Mouse (Mus musculus): ENCODE measurements around the gene Flnb. TPM values are rescaled to one million over a fixed set of nuclear protein-coding genes. Genes with fewer than 3 reads are reported as not detected.
A peak's percentile ranks its signal among the peaks of the same experiment; 100 is the strongest.

Gene Flnb
- polyA plus RNA-seq, 1 experiment from 2014 or later = 32.4 TPM

DNA sequence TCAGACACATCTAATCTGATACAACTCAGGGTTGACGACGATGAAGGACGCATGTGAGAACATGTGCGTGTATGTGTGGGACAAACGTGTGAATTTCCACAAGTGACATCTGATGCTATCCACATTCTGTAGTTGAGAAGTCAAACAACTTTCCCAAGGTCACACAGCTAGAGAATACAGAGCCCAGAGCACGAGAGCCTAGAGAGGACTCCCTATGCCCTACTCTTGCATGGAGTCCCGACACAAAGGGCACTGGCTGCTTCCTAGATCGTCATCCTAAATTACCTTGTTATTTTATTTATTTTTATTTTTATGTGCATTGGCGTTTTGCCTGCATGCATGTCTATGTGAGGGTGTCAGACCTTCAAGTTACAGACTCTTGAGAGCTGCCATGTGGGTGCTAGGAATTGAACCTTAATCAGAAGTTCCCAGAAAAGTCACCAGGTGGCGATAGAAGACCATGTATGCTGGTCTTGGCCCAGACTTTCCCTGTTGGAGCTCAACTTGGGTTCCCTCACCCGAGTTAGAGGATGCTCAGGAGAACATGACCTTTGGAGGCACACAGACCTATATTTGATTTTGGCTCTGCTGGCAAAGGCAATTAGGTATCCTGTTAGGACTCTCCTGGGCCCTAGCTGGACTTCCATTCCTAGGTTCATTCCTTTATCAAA, 146.6 kb downstream of the Flnb start:
- Histone ChIP-seq H3K4me1 (no peaks in the 10 kb centered on the region), H3K27ac (no peak overlapping the region), H3K9me3 (replicated peaks) (no peaks in the 10 kb centered on the region), H3K27me3 (no peaks in the 10 kb centered on the region), H3K4me2 (replicated peaks) (no peak overlapping the region), H3K4me3 (no peak overlapping the region), H3K36me3 (no peaks in the 10 kb centered on the region), H3K9ac (no peak overlapping the region)
- WGBS = 57% methylated on average over 11 of the region's 11 CpGs
- ATAC-seq (ENCODE audit: low FRiP score) = peak; percentile 46; the same call in 1 of the 2 replicates

DNA sequence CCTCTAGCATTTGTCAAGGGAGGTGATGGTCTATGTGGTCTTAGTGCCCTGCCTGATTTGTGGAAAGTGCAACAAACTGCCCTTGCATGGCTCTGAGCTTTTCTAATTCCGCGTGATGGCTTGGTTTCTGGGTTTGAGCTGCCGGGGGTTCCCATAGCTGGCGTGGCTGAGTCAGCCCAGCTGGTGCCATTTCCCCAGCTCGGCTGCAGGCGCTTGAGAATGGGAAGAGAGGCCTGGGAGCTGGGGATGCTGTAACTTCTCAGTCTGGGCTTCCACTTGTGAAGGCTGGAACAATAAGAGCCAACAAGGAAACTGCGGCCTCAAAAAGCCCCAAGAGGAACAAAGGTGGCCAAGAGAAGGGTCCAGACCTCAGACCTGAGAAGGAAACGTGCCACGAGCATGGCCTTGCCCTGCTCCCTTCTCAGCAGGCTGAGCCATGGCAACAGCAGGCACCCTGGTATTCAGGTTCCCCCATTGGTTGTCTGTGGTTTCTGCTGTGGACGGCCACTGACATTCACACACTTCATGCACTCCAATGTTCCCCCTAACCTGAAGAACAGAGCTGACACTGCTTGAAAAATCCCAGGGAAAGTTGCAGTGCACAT, 154.2 kb downstream of the Flnb start:
- Histone ChIP-seq H3K27ac (no peak overlapping the region), H3K27me3 (no peaks in the 10 kb centered on the region), H3K4me2 (replicated peaks) (no peak overlapping the region), H3K4me3 (no peak overlapping the region), H3K9ac (no peak overlapping the region), H3K9me3 (replicated peaks) (no peaks in the 10 kb centered on the region), H3K4me1 (no peaks in the 10 kb centered on the region), H3K36me3 (no peaks in the 10 kb centered on the region)
- WGBS = 75% methylated on average over 10 of the region's 10 CpGs
- ATAC-seq (ENCODE audit: low FRiP score) = no peak

DNA sequence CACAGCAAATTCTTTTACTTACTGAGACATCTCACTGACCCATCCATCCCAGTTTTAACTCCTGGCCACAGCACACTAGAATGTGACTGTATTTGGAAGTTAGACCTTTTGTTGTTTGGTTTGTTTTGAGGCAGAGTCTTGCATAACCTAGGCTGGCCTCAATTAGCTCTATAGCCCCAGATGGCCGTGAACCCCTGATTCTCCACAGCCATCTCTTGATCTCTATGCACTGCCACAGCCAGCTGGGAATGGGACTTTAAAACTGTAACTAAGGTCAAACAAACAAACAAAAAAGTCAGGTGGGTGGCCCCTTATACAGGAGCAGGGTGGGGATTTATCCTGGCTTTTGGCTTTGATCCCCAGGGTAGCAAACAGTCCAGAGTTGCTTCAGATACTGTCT, 156.9 kb downstream of the Flnb start:
- WGBS = 100% methylated on average over 1 of the region's 1 CpGs

GRCm38 (mm10) chr14:7975177-7975576, 157.4 kb downstream of the Flnb start:
- H3K36me3 ChIP-seq = no peaks in the 10 kb centered on the region
- no peaks in the 10 kb centered on the region for H3K4me1 ChIP-seq
- no peaks in the 10 kb centered on the region for H3K27me3 ChIP-seq
- no peak overlapping the region for H3K4me2 ChIP-seq (replicated peaks)
- ATAC-seq (ENCODE audit: low FRiP score) = no peak
- H3K4me3 ChIP-seq = no peak overlapping the region
- 82% methylated on average over 6 of the region's 6 CpGs for WGBS
- H3K9me3 ChIP-seq (replicated peaks) = no peaks in the 10 kb centered on the region
- H3K27ac ChIP-seq = no peak overlapping the region
- H3K9ac ChIP-seq = no peak overlapping the region

More for the DNA sequence above, 156.9 kb downstream of the Flnb start:
- no peaks in the 10 kb centered on the region for H3K27me3 ChIP-seq
- no peaks in the 10 kb centered on the region for H3K4me1 ChIP-seq
- H3K9me3 ChIP-seq (replicated peaks) = no peaks in the 10 kb centered on the region
- H3K9ac ChIP-seq = no peak overlapping the region
- no peak overlapping the region for H3K4me3 ChIP-seq
- no peak overlapping the region for H3K27ac ChIP-seq
- no peaks in the 10 kb centered on the region for H3K36me3 ChIP-seq
- no peak for ATAC-seq (ENCODE audit: low FRiP score)
- no peak overlapping the region for H3K4me2 ChIP-seq (replicated peaks)

GRCm38 (mm10) chr14:7977471-7977870, 159.7 kb downstream of the Flnb start:
- H3K27ac ChIP-seq = no peak overlapping the region
- no peaks in the 10 kb centered on the region for H3K4me1 ChIP-seq
- H3K4me2 ChIP-seq (replicated peaks) = no peak overlapping the region
- H3K4me3 ChIP-seq = no peak overlapping the region
- H3K36me3 ChIP-seq = no peaks in the 10 kb centered on the region
- 92% methylated on average over 1 of the region's 1 CpGs for WGBS
- no peak for ATAC-seq (ENCODE audit: low FRiP score)
- no peaks in the 10 kb centered on the region for H3K27me3 ChIP-seq
- no peak overlapping the region for H3K9ac ChIP-seq
- no peaks in the 10 kb centered on the region for H3K9me3 ChIP-seq (replicated peaks)

DNA sequence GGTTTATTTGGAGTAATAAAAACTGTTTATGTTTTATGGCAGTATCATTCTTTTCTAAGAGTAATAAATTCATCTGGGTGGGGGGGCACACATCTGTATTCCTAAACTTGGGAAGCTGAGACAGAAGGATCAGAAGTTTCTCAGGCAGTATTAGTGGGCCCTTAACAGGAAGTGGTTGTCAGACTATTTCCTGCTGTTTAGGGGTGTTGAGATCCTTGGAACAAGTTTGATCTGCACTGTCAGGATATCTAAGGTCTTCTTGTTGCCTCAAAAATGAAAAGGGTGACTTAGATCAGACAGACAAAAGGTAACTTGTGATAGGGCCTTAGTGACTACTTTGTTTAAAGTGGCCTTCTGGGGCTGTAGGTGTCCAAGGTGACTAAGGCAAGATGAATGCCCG, 160.4 kb downstream of the Flnb start:
- no peak overlapping the region for H3K4me2 ChIP-seq (replicated peaks)
- no peak overlapping the region for H3K27ac ChIP-seq
- H3K9me3 ChIP-seq (replicated peaks) = no peaks in the 10 kb centered on the region
- no peak for ATAC-seq (ENCODE audit: low FRiP score)
- no peaks in the 10 kb centered on the region for H3K4me1 ChIP-seq
- no peak overlapping the region for H3K4me3 ChIP-seq
- WGBS = 91% methylated on average over 1 of the region's 1 CpGs
- no peaks in the 10 kb centered on the region for H3K27me3 ChIP-seq
- H3K9ac ChIP-seq = no peak overlapping the region
- no peaks in the 10 kb centered on the region for H3K36me3 ChIP-seq

DNA sequence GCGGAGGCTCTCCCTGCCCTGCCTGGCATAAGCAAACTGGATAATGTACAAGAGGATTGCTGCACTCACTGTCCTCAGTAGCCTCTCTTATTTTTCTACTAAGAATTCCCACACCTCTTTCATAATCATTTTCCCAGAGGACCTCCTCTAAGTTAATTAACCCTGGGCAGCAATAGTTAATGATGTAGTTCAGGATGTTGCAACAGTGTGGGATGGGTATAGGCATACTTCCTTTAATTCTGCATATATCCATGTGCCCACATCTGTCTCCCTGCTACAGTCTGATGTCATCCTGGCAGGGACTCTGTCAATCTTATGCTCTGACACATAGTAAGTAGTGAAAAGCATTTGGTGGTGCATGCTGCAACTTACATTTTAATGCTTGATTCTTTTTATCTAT, 163.5 kb downstream of the Flnb start:
- Histone ChIP-seq H3K4me2 (replicated peaks) (no peak overlapping the region), H3K36me3 (no peaks in the 10 kb centered on the region), H3K27ac (no peak overlapping the region), H3K4me1 (no peaks in the 10 kb centered on the region), H3K9me3 (replicated peaks) (no peaks in the 10 kb centered on the region), H3K27me3 (no peaks in the 10 kb centered on the region), H3K9ac (no peak overlapping the region), H3K4me3 (no peak overlapping the region)
- 94% methylated on average over 1 of the region's 1 CpGs for WGBS
- no peak for ATAC-seq (ENCODE audit: low FRiP score)

DNA sequence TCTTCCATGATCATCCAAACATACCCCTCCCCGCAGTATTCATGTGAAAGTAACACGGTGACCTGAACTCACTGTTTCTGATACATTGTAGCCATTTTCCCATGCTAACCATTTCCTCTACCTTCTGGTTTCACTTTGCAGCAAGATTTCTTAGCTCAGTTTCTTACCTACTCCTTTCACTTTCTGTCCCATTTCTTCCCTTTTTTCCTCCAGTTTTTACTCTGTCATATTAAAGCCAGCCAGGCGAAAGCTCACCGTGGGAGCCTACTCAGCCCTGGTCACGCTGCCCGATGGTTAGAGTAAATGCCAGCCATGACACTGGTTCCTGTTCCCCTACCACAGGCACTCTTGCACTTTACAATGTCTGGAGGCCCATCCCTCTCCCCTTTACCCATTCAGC, 169.2 kb downstream of the Flnb start:
- H3K36me3 ChIP-seq = no peaks in the 10 kb centered on the region
- no peaks in the 10 kb centered on the region for H3K4me1 ChIP-seq
- no peaks in the 10 kb centered on the region for H3K9me3 ChIP-seq (replicated peaks)
- H3K9ac ChIP-seq = no peak overlapping the region
- H3K27ac ChIP-seq = no peak overlapping the region
- H3K4me2 ChIP-seq (replicated peaks) = no peak overlapping the region
- ATAC-seq (ENCODE audit: low FRiP score) = no peak
- no peaks in the 10 kb centered on the region for H3K27me3 ChIP-seq
- 97% methylated on average over 6 of the region's 6 CpGs for WGBS
- no peak overlapping the region for H3K4me3 ChIP-seq

DNA sequence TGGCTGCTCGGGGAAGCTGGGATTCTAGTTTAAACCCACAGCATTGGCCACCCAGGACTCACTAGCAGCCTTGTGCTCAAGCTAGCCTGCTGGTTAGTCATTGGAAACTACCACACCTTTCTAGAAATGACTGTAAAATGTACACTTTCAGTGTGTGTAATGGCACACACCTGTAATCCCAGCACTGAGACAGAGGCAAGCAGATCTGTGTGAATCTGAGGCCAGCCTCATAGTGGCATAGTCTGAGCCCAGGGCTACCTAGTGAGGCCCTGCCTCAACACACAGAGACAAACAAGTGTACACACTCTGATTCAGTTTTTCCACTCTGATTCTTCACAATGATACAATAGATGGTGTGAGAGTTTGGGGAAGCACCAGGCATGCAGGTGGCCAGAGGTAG, 171.6 kb downstream of the Flnb start:
- no peak for ATAC-seq (ENCODE audit: low FRiP score)
- Histone ChIP-seq H3K4me2 (replicated peaks) (no peak overlapping the region), H3K4me1 (no peaks in the 10 kb centered on the region), H3K9ac (no peak overlapping the region), H3K27me3 (no peaks in the 10 kb centered on the region), H3K4me3 (no peak overlapping the region), H3K36me3 (no peaks in the 10 kb centered on the region), H3K9me3 (replicated peaks) (no peaks in the 10 kb centered on the region), H3K27ac (no peak overlapping the region)
- WGBS = 48% methylated on average over 1 of the region's 1 CpGs

DNA sequence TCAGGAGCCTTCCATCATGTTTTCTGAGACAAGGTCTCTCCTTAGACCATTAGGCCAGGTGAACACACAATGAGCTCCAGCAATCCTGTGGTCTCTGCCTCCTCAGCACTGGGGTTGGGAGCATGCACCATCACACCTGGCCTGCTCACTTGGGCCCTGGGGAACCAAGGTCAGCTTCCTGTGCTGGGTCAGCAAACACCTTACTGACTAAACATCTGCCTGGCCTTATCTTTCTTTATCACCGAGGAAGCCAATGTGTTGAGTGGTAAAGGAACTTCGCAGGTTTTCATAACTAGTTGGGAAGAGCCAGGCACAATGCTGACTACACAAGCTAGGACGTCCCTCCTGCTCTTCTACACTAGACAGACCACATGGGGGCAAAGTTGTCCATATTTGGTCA, 172.2 kb downstream of the Flnb start:
- Histone ChIP-seq H3K4me1 (no peaks in the 10 kb centered on the region), H3K27ac (no peak overlapping the region), H3K9me3 (replicated peaks) (no peaks in the 10 kb centered on the region), H3K9ac (no peak overlapping the region), H3K27me3 (no peaks in the 10 kb centered on the region), H3K36me3 (no peaks in the 10 kb centered on the region), H3K4me2 (replicated peaks) (no peak overlapping the region), H3K4me3 (no peak overlapping the region)
- WGBS = 86% methylated on average over 3 of the region's 3 CpGs
- no peak for ATAC-seq (ENCODE audit: low FRiP score)

DNA sequence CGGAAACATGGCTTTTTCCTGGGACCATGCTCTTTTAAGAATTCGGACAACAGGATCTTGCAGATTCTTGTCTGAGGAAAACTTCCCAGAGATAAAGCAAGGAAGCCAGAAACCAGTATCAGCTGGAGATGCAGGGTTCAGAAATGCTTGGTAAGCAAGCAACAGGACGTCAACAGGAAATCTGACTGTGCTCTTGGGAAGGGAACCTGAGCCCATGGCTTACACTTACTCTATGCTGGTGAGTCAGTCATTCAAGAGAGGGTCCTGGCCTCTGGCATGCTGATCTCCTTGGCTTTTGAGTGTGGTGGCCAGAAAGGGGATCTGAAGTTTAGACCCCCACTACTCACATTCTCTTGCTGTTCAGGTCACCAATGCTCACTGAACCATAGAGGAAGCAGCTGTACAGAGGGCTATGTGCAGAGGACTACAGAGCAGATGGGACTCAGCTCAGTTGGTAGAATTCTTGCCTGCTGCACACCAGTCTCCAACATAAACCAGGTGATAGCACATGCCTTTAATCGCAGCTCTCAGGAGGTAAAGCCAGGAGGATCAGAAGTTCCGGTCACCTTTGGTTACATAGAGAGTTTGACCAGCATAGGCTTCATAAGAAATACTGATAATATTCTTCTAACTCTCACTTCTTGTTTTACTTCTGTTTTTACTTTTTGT, 173.5 kb downstream of the Flnb start:
- H3K4me1 ChIP-seq = no peaks in the 10 kb centered on the region
- WGBS = 74% methylated on average over 5 of the region's 5 CpGs
- no peak overlapping the region for H3K4me2 ChIP-seq (replicated peaks)
- no peaks in the 10 kb centered on the region for H3K36me3 ChIP-seq
- no peak overlapping the region for H3K27ac ChIP-seq
- no peaks in the 10 kb centered on the region for H3K9me3 ChIP-seq (replicated peaks)
- no peak overlapping the region for H3K4me3 ChIP-seq
- H3K27me3 ChIP-seq = no peaks in the 10 kb centered on the region
- no peak overlapping the region for H3K9ac ChIP-seq
- no peak for ATAC-seq (ENCODE audit: low FRiP score)

DNA sequence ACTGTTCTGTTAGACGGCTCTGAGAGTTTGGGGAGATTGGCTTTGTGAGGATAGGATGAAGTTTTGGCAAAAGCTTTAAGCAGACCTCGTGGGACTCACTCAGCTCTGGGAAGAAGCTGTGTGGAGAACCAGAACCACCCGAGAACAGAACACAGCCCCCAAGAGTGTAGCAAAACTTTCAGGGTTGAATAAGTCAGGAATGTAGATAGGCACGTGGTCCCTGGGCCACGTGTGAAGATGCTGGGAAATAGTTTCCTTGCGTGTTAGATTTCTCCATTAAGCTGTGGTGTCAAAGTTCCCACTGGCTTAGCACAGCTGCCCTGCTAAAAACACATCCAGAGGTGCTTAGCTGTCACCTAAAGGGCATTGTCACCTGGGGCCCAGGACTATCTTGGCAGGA, 174.4 kb downstream of the Flnb start:
- H3K4me3 ChIP-seq = no peak overlapping the region
- WGBS = 68% methylated on average over 6 of the region's 6 CpGs
- no peak overlapping the region for H3K4me2 ChIP-seq (replicated peaks)
- H3K36me3 ChIP-seq = no peaks in the 10 kb centered on the region
- no peaks in the 10 kb centered on the region for H3K9me3 ChIP-seq (replicated peaks)
- no peak for ATAC-seq (ENCODE audit: low FRiP score)
- no peaks in the 10 kb centered on the region for H3K27me3 ChIP-seq
- H3K4me1 ChIP-seq = no peaks in the 10 kb centered on the region
- H3K9ac ChIP-seq = no peak overlapping the region
- H3K27ac ChIP-seq = no peak overlapping the region

GRCm38 (mm10) chr14:7994271-7994767, 176.6 kb downstream of the Flnb start, which contains the start of gene Dnase1l3:
Gene Dnase1l3 (minus strand): TSS chr14:7994573.
- H3K9me3 ChIP-seq (replicated peaks) = no peaks in the 10 kb centered on the region
- H3K4me3 ChIP-seq = no peak within 1 kb of the TSS
- WGBS = 75% methylated on average over 8 of the region's 8 CpGs
- no peak for ATAC-seq (ENCODE audit: low FRiP score)
- peaks cover 10% of the 10 kb centered on the region for H3K27me3 ChIP-seq
- H3K9ac ChIP-seq = no peak within 1 kb of the TSS
- no peak within 1 kb of the TSS for H3K27ac ChIP-seq
- H3K4me1 ChIP-seq = no peaks in the 10 kb centered on the region
- no peak within 1 kb of the TSS for H3K4me2 ChIP-seq (replicated peaks)
- no peaks in the 10 kb centered on the region for H3K36me3 ChIP-seq

Measured in hindbrain, embryonic 12.5 days (tissue).